Mouse (Mus musculus) forebrain, embryonic 15.5 days (tissue): ENCODE results near the gene Gpr173. TPM values are rescaled to one million over a fixed set of nuclear protein-coding genes. Genes with fewer than 3 reads are reported as not detected.

Source experiments
- polyA plus RNA-seq: library from polyadenylated mRNA; unstranded; fragments of >200 nt; fragmentation: Nextera tagmentation; extraction: Ambion mirVana; gene quantifications from 2 replicates; pipeline ENCODE4 v1.2.1, GENCODE M21; 2015

Gene Gpr173
- polyA plus RNA-seq, 1 experiment from 2014 or later: 9.2 TPM

Other genes with a start within 250 kb of the Gpr173 start
- 3.6 and 5.1 TPM in 2 replicates for gene Iqsec2, start 224.4 kb downstream of the Gpr173 start, polyA plus RNA-seq
- gene Kdm5c, start 135.7 kb downstream of the Gpr173 start, polyA plus RNA-seq: 33.7 and 38.2 TPM in 2 replicates
- 25.7 and 27.9 TPM in 2 replicates for gene Kantr, start 41.2 kb downstream of the Gpr173 start, polyA plus RNA-seq
- gene Tspyl2, start 26.3 kb downstream of the Gpr173 start, polyA plus RNA-seq: 48.8 and 49.4 TPM in 2 replicates
- gene Cldn34a, start 194.6 kb upstream of the Gpr173 start, polyA plus RNA-seq: not detected in 2 replicates